Mouse (Mus musculus) heart, postnatal 4 days (tissue): ENCODE measurements at regions not wholly inside any gene's neighbourhood (a gene's known extent, or its start where the extent isn't known, plus 50 kb on each side); places are given as distances from the start of the nearest gene placed in this dataset.

Experiments
- DNase-seq: peaks from one replicate; pipeline ENCODE4 v3.0.0; 2021

GRCm38 (mm10) chr1:75692781-75693180 lies 146.7 kb downstream of the Slc4a3 start:
- DNase-seq = no peak

GRCm38 (mm10) chr1:75693231-75693914 lies 147.3 kb downstream of the Slc4a3 start:
- DNase-seq = peak; percentile 25

GRCm38 (mm10) chr1:75704832-75705650 lies 159.0 kb downstream of the Slc4a3 start:
- peak; percentile 21 for DNase-seq

- DNase-seq = no peak
These were observed 160.1 kb downstream of the Slc4a3 start for GRCm38 (mm10) chr1:75706126-75706525.

- DNase-seq = no peak
These were observed 177.4 kb downstream of the Slc4a3 start for GRCm38 (mm10) chr1:75723431-75723830.

- DNase-seq = no peak
These were observed 179.3 kb downstream of the Slc4a3 start for GRCm38 (mm10) chr1:75725329-75725728.

GRCm38 (mm10) chr1:75728859-75729258 lies 182.8 kb downstream of the Slc4a3 start:
- no peak for DNase-seq

- no peak for DNase-seq
These were observed 187.7 kb downstream of the Slc4a3 start for GRCm38 (mm10) chr1:75733791-75734190.

GRCm38 (mm10) chr1:75738651-75739050 lies 192.6 kb downstream of the Slc4a3 start:
- DNase-seq = no peak

- DNase-seq = no peak
These were observed 203.7 kb downstream of the Slc4a3 start for GRCm38 (mm10) chr1:75749665-75750221.

- DNase-seq = no peak
These were observed 226.1 kb downstream of the Slc4a3 start for GRCm38 (mm10) chr1:75772131-75772530.

GRCm38 (mm10) chr1:75773014-75773413 lies 226.9 kb downstream of the Slc4a3 start:
- no peak for DNase-seq

- no peak for DNase-seq
These were observed 232.8 kb downstream of the Slc4a3 start for GRCm38 (mm10) chr1:75778889-75779288.

- no peak for DNase-seq
These were observed 237.1 kb downstream of the Slc4a3 start for GRCm38 (mm10) chr1:75783206-75783605.

- DNase-seq = no peak
These were observed 240.2 kb downstream of the Slc4a3 start for GRCm38 (mm10) chr1:75786173-75786820.

- no peak for DNase-seq
These were observed 245.4 kb downstream of the Slc4a3 start for GRCm38 (mm10) chr1:75791509-75791908.

- DNase-seq = no peak
These were observed 251.7 kb downstream of the Slc4a3 start for GRCm38 (mm10) chr1:75797793-75798192.

- DNase-seq = peak; percentile 52
These were observed 252.5 kb downstream of the Slc4a3 start for GRCm38 (mm10) chr1:75798375-75799099.

GRCm38 (mm10) chr1:75804473-75804872 lies 258.4 kb downstream of the Slc4a3 start:
- DNase-seq = no peak

- DNase-seq = no peak
These were observed 266.4 kb downstream of the Slc4a3 start for GRCm38 (mm10) chr1:75812471-75812870.

GRCm38 (mm10) chr1:75826202-75826601 lies 280.1 kb downstream of the Slc4a3 start:
- no peak for DNase-seq
